Mouse (Mus musculus) fibroblast of lung, adult 2 months (primary cell): ENCODE measurements around the gene Etd.
"Not testable (repeated sequence)": the region's sequence is repeated elsewhere in the genome, so short reads cannot be mapped to it uniquely, and the experiment has no call there.

ENCODE experiments used
- DNase-seq: peaks from one replicate; pipeline ENCODE4 v3.0.0-alpha.2; 2011; ENCODE audit warnings: low read depth

Etd gene

DNA sequence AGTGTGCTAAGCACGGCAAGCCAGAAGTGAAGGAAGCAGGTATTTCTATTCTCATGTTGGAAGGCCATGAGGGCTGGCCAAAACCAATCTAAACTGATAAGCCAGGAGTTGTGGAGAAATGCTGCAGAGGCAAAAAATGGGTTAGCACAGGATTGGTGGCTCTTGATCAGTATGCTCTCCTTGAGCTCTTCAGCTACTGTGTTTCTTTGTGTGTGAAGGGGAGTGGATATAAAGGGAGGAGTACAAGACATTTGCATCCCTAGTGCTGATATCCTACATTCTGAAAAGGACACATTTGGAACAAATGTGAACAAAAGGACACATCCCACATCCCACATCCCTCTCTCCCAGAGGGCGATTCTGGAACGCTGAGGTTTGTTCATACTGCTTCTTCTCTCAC, at the start of gene Etd:
Gene Etd (plus strand): TSS at position 301 of the 400 bp plus-strand sequence.
- no peak for DNase-seq

GRCm38 (mm10) chrX:53386362-53386761, 48.4 kb upstream of the Etd start:
- DNase-seq = no peak

GRCm38 (mm10) chrX:53432888-53433287, 1.8 kb upstream of the Etd start:
- DNase-seq = no peak

DNA sequence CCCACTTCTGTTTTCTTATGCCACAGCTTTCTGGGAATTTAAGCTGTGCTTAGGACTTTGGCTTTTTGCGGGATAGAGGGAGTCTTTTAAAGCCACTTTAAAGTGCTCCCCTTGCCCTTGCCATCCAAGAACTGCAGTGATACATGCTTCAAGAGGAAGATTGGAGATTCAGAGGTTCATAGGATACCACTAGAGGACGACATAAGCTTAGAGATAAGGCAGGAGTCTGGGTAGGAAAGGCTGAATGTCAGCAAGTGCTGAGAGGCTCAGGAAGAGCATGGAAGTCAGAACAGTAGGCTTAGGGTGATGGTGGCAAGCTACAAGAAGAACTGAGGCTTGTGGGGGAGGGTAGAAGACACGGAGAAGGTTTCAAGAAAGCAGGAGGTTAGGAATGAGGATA, 24.9 kb downstream of the Etd start:
- DNase-seq = no peak

GRCm38 (mm10) chrX:53464194-53464593, 29.5 kb downstream of the Etd start:
- not testable (repeated sequence) for DNase-seq
